Mouse (Mus musculus): ENCODE measurements around the gene Galnt10.

Galnt10 gene

GRCm38 (mm10) chr11:57724791-57725463 is 79.7 kb downstream of the Galnt10 start:
- POLR2A ChIA-PET: interaction anchor here in 2 of 4 experiments (0.6 to 1.5 kb wide), 3 partner anchors 23 to 84 kb away, joined by 3 to 4 read pairs (median 3); no protein-coding TSS in a partner anchor
- CTCF ChIA-PET: interaction anchor here in 3 of 4 experiments (0.6 to 2.0 kb wide), 9 partner anchors 11 to 260 kb away, joined by 3 to 10 read pairs (median 4); no protein-coding TSS in a partner anchor

- POLR2A ChIA-PET: interaction anchor here (0.7 to 2.6 kb wide), 5 partner anchors 8 to 1343 kb away, joined by 3 to 8 read pairs (median 3); no protein-coding TSS in a partner anchor
- CTCF ChIA-PET: interaction anchor here (1.0 to 2.0 kb wide), 5 partner anchors 21 to 177 kb away, joined by 3 to 10 read pairs (median 8); no protein-coding TSS in a partner anchor
Measured at GRCm38 (mm10) chr11:57725926-57726325, 80.7 kb downstream of the Galnt10 start.

- ChIA-PET POLR2A (interaction anchor here in 2 of 4 experiments (0.5 to 2.6 kb wide), 4 partner anchors 17 to 98 kb away, joined by 3 to 8 read pairs (median 4); no protein-coding TSS in a partner anchor), CTCF (interaction anchor here in 1 of 4 experiments (1.1 kb wide), 1 partner anchor 14 kb away, joined by 3 read pairs; no protein-coding TSS in a partner anchor)
Measured at GRCm38 (mm10) chr11:57727303-57727969, 82.2 kb downstream of the Galnt10 start.

GRCm38 (mm10) chr11:57732410-57733281 is 87.4 kb downstream of the Galnt10 start:
- POLR2A ChIA-PET: interaction anchor here in 2 of 4 experiments (0.6 to 1.8 kb wide), 4 partner anchors 13 to 260 kb away, joined by 3 to 5 read pairs (median 4); no protein-coding TSS in a partner anchor
- CTCF ChIA-PET: interaction anchor here in 2 of 4 experiments (0.7 to 1.9 kb wide), 4 partner anchors 15 to 46 kb away, joined by 3 to 10 read pairs (median 4); no protein-coding TSS in a partner anchor

GRCm38 (mm10) chr11:57747294-57748080 is 102.2 kb downstream of the Galnt10 start:
- POLR2A ChIA-PET: interaction anchor here in 3 of 4 experiments (0.7 to 1.7 kb wide), 12 partner anchors 11 to 194 kb away, joined by 3 to 8 read pairs (median 3); no protein-coding TSS in a partner anchor
- CTCF ChIA-PET: interaction anchor here (0.5 to 2.1 kb wide), 70 partner anchors 9 to 1663 kb away, joined by 3 to 22 read pairs (median 4); no protein-coding TSS in a partner anchor

DNA sequence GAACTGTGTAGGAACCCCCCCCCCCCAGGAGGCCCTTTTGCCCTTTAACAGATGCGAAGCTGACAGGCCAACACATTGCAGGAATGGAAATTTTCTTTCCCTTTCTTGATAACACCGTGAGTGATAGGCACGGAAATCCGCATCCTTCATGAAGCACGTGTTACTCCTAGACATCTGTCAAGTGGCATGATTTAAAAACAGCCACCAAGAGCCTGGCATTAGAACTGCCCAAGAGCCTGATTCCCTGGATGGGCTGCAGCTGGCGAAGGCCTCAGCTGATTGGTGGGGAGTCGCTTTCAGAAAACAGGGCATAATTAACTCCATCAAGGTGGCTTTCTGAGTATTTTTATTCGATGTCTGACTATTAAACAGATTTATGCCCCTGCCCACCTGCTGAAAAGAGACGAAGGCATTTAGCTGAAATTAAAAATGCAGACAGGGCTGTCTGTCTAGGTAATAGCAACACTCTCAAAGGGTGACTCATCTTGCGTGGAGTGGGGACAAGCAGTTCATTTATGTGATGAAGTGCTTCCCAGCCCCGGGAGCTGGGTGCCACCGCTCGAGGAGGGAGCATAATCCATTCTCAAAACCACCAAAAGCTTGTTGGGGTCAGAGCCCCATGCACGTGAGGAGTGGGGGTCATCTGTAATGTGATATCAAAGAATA is 108.4 kb downstream of the Galnt10 start:
- ChIA-PET CTCF (interaction anchor here in 1 of 4 experiments (0.6 kb wide), 2 partner anchors 17 to 18 kb away, joined by 4 read pairs; no protein-coding TSS in a partner anchor), POLR2A (interaction anchor here in 1 of 4 experiments (0.7 kb wide), 1 partner anchor 44 kb away, joined by 3 read pairs; no protein-coding TSS in a partner anchor)

DNA sequence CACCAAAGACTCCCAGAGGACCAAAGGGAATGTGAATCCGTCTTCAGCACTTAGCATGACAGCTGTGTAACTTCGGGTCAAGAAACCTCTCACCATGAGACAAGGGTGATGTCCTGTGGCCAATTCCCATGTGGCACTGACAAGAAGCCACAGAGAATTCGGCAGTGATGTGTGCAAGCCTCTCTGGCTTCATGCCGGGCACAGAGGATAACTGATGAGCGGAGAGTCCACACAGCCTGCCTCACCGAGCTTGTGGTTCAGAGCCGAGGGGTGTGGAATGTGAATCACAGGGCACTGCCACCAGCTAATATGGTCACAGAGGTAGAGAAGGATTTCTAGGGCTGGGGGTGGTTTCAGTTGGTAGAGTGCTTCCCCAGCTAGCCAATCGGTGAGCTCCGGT is 113.4 kb downstream of the Galnt10 start:
- CTCF ChIA-PET: interaction anchor here (0.6 to 2.0 kb wide), 15 partner anchors 8 to 1953 kb away, joined by 3 to 9 read pairs (median 5); partner anchors contain the start of gene Galnt10 (in 1 of the 4)
- POLR2A ChIA-PET: interaction anchor here in 2 of 4 experiments (0.7 to 1.1 kb wide), 3 partner anchors 10 to 14 kb away, joined by 3 to 4 read pairs (median 4); no protein-coding TSS in a partner anchor

- CTCF ChIA-PET: interaction anchor here in 3 of 4 experiments (0.5 to 1.4 kb wide), 5 partner anchors 13 to 998 kb away, joined by 3 to 4 read pairs (median 4); no protein-coding TSS in a partner anchor
Measured at GRCm38 (mm10) chr11:57760509-57761058, 115.3 kb downstream of the Galnt10 start.

GRCm38 (mm10) chr11:57761347-57761746 is 116.1 kb downstream of the Galnt10 start:
- ChIA-PET CTCF (interaction anchor here in 3 of 4 experiments (0.9 to 1.4 kb wide), 4 partner anchors 14 to 17 kb away, joined by 3 to 4 read pairs (median 4); no protein-coding TSS in a partner anchor), POLR2A (interaction anchor here in 1 of 4 experiments (1.2 to 1.4 kb wide), 3 partner anchors 9 to 41 kb away, joined by 3 to 4 read pairs (median 3); no protein-coding TSS in a partner anchor)

More at GRCm38 (mm10) chr11:57760509-57761058, 115.3 kb downstream of the Galnt10 start:
- POLR2A ChIA-PET: interaction anchor here in 2 of 4 experiments (0.8 to 1.4 kb wide), 4 partner anchors 9 to 787 kb away, joined by 3 to 4 read pairs (median 3); no protein-coding TSS in a partner anchor

- ChIA-PET POLR2A (interaction anchor here in 1 of 4 experiments (0.6 kb wide), 1 partner anchor 652 kb away, joined by 4 read pairs; no protein-coding TSS in a partner anchor), CTCF (interaction anchor here (0.5 to 1.4 kb wide), 13 partner anchors 13 to 1855 kb away, joined by 3 to 7 read pairs (median 3); no protein-coding TSS in a partner anchor)
Measured at GRCm38 (mm10) chr11:57764124-57764523, 118.9 kb downstream of the Galnt10 start.

- POLR2A ChIA-PET: no interaction called here
- CTCF ChIA-PET: no interaction called here
Measured at GRCm38 (mm10) chr11:57766617-57767016, 121.4 kb downstream of the Galnt10 start.

DNA sequence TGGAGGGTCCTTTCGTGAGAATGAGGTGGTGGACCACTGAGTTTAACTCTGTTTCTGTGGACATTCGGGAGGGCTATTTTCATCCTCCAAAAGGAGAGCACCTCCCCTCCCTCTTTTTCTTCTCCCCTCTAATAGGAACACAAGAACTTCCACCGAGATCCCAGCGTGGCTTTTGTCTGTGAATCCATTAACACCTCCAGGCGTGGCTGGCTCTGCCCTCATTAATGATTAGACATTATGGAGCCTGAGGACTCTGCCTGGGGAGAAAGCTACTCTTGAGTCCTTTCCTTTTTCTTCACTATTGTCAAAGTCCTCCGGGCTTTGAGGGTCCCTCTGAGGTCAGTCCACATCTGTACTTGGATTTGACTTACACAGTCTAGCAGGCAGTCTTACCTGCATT is 121.9 kb downstream of the Galnt10 start:
- ChIA-PET POLR2A (no interaction called here), CTCF (interaction anchor here in 1 of 4 experiments (1.1 kb wide), 1 partner anchor 19 kb away, joined by 3 read pairs; no protein-coding TSS in a partner anchor)

DNA sequence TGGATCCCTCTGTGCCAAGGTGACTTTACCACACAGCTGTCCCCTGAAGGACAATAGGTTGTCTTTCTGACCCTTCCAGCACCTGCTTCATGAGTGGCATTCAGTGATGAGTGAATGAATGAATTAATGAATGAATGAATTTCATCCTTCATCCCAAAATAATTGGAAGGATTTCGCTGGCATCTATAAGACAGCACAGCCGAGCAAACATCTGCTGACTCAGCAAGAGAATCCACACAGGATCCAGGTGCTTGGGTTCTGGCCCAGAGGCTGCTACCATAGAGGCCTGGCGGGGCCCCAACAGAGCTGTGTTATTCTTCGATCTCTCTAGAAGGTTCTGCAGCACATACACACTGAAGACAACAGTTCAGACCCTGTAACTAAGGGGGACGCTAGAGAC is 125.5 kb downstream of the Galnt10 start:
- POLR2A ChIA-PET: interaction anchor here in 1 of 4 experiments (0.6 kb wide), 1 partner anchor 285 kb away, joined by 3 read pairs; no protein-coding TSS in a partner anchor
- CTCF ChIA-PET: interaction anchor here in 1 of 4 experiments (1.1 to 1.7 kb wide), 2 partner anchors 23 to 222 kb away, joined by 3 to 4 read pairs; no protein-coding TSS in a partner anchor

GRCm38 (mm10) chr11:57771676-57772075 is 126.4 kb downstream of the Galnt10 start:
- POLR2A ChIA-PET: interaction anchor here in 1 of 4 experiments (1.6 kb wide), 1 partner anchor 19 kb away, joined by 3 read pairs; no protein-coding TSS in a partner anchor

GRCm38 (mm10) chr11:57773479-57773878 is 128.2 kb downstream of the Galnt10 start:
- POLR2A ChIA-PET: interaction anchor here in 1 of 4 experiments (1.6 kb wide), 1 partner anchor 12 kb away, joined by 4 read pairs; no protein-coding TSS in a partner anchor
- CTCF ChIA-PET: interaction anchor here in 3 of 4 experiments (0.6 to 1.0 kb wide), 4 partner anchors 26 to 306 kb away, joined by 3 to 8 read pairs (median 3); no protein-coding TSS in a partner anchor

More at GRCm38 (mm10) chr11:57771676-57772075, 126.4 kb downstream of the Galnt10 start:
- CTCF ChIA-PET: interaction anchor here in 2 of 4 experiments (0.5 to 1.7 kb wide), 3 partner anchors 18 to 223 kb away, joined by 3 to 4 read pairs (median 4); no protein-coding TSS in a partner anchor

Data from embryonic stem cell, embryonic (primary cell).